Mouse (Mus musculus): ENCODE results near the gene Clock. TPM values are rescaled to one million over a fixed set of nuclear protein-coding genes. Genes with fewer than 3 reads are reported as not detected.
A peak's percentile ranks its signal among the peaks of the same experiment; 100 is the strongest.

Gene Clock
- polyA plus RNA-seq, 1 experiment from 2014 or later: 11.8 TPM

- no peak for ATAC-seq (replicated peaks; ENCODE audit: insufficient number of reproducible peaks, low FRiP score, low TSS enrichment, low read depth)
- no peaks in the 10 kb centered on the region for H3K9me3 ChIP-seq (replicated peaks; ENCODE audit: control insufficient read depth, low read length)
- DNase-seq (ENCODE audit: low spot score): no peak
- no peak overlapping the region for H3K27ac ChIP-seq (replicated peaks; ENCODE audit: low read depth, low read length)
- no peaks in the 10 kb centered on the region for H3K36me3 ChIP-seq (replicated peaks; ENCODE audit: control insufficient read depth, insufficient read depth, low read depth, low read length)
- H3K9ac ChIP-seq (replicated peaks; ENCODE audit: low read length): no peak overlapping the region
- no peak overlapping the region for H3K4me3 ChIP-seq (ENCODE audit: low read depth, low read length)
- H3K27me3 ChIP-seq (ENCODE audit: control insufficient read depth, insufficient read depth, low read length): no peaks in the 10 kb centered on the region
- WGBS: 88% methylated on average over 4 of the region's 4 CpGs
- H3K4me2 ChIP-seq (ENCODE audit: low read depth, low read length): no peak overlapping the region
- H3K4me1 ChIP-seq (ENCODE audit: control insufficient read depth, insufficient read depth, low read length): no peaks in the 10 kb centered on the region
Measured at GRCm38 (mm10) chr5:76175051-76175450, 129.5 kb downstream of the Clock start.

GRCm38 (mm10) chr5:76171039-76171438 is 133.6 kb downstream of the Clock start:
- Histone ChIP-seq H3K4me2 (ENCODE audit: low read depth, low read length) (no peak overlapping the region), H3K9me3 (replicated peaks; ENCODE audit: control insufficient read depth, low read length) (no peaks in the 10 kb centered on the region), H3K27ac (replicated peaks; ENCODE audit: low read depth, low read length) (no peak overlapping the region), H3K4me3 (ENCODE audit: low read depth, low read length) (no peak overlapping the region), H3K9ac (replicated peaks; ENCODE audit: low read length) (no peak overlapping the region), H3K36me3 (replicated peaks; ENCODE audit: control insufficient read depth, insufficient read depth, low read depth, low read length) (no peaks in the 10 kb centered on the region), H3K4me1 (ENCODE audit: control insufficient read depth, insufficient read depth, low read length) (no peaks in the 10 kb centered on the region), H3K27me3 (ENCODE audit: control insufficient read depth, insufficient read depth, low read length) (no peaks in the 10 kb centered on the region)
- ATAC-seq (replicated peaks; ENCODE audit: insufficient number of reproducible peaks, low FRiP score, low TSS enrichment, low read depth) (no peak), DNase-seq (ENCODE audit: low spot score) (no peak)

- Histone ChIP-seq H3K9me3 (replicated peaks; ENCODE audit: control insufficient read depth, low read length) (no peaks in the 10 kb centered on the region), H3K36me3 (replicated peaks; ENCODE audit: control insufficient read depth, insufficient read depth, low read depth, low read length) (no peaks in the 10 kb centered on the region), H3K4me3 (ENCODE audit: low read depth, low read length) (no peak overlapping the region), H3K27me3 (ENCODE audit: control insufficient read depth, insufficient read depth, low read length) (no peaks in the 10 kb centered on the region), H3K4me1 (ENCODE audit: control insufficient read depth, insufficient read depth, low read length) (no peaks in the 10 kb centered on the region), H3K27ac (replicated peaks; ENCODE audit: low read depth, low read length) (no peak overlapping the region), H3K9ac (replicated peaks; ENCODE audit: low read length) (no peak overlapping the region), H3K4me2 (ENCODE audit: low read depth, low read length) (no peak overlapping the region)
- DNase-seq (ENCODE audit: low spot score) (no peak), ATAC-seq (replicated peaks; ENCODE audit: insufficient number of reproducible peaks, low FRiP score, low TSS enrichment, low read depth) (no peak)
- WGBS: 87% methylated on average over 4 of the region's 4 CpGs
Measured at GRCm38 (mm10) chr5:76170522-76170921, 134.1 kb downstream of the Clock start.

DNA sequence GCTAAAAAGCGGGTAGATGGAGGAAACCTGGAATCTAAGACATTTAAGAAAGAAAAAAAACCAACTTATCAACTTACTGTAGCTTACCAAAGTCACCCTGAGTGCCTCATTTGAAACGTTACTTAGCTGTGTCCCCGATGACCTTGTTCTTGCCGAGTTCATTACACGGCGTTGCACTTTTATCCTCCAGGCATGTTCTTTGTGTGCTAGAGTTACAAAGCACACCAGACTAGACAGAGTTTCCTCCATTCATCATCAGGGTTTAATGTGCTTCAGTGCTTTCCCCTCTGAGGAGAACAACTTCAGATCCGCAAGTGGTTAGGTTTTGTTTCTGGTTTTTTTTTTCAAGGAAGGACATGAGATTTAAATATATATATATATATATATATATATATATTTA is 139.8 kb downstream of the Clock start:
- DNase-seq (ENCODE audit: low spot score) (peak; percentile 23), ATAC-seq (replicated peaks; ENCODE audit: insufficient number of reproducible peaks, low FRiP score, low TSS enrichment, low read depth) (no peak)
- no peaks in the 10 kb centered on the region for H3K36me3 ChIP-seq (replicated peaks; ENCODE audit: control insufficient read depth, insufficient read depth, low read depth, low read length)
- no peak overlapping the region for H3K4me3 ChIP-seq (ENCODE audit: low read depth, low read length)
- no peak overlapping the region for H3K4me2 ChIP-seq (ENCODE audit: low read depth, low read length)
- no peak overlapping the region for H3K9ac ChIP-seq (replicated peaks; ENCODE audit: low read length)
- no peaks in the 10 kb centered on the region for H3K9me3 ChIP-seq (replicated peaks; ENCODE audit: control insufficient read depth, low read length)
- 41% methylated on average over 7 of the region's 7 CpGs for WGBS
- no peaks in the 10 kb centered on the region for H3K4me1 ChIP-seq (ENCODE audit: control insufficient read depth, insufficient read depth, low read length)
- H3K27ac ChIP-seq (replicated peaks; ENCODE audit: low read depth, low read length): no peak overlapping the region
- no peaks in the 10 kb centered on the region for H3K27me3 ChIP-seq (ENCODE audit: control insufficient read depth, insufficient read depth, low read length)

DNA sequence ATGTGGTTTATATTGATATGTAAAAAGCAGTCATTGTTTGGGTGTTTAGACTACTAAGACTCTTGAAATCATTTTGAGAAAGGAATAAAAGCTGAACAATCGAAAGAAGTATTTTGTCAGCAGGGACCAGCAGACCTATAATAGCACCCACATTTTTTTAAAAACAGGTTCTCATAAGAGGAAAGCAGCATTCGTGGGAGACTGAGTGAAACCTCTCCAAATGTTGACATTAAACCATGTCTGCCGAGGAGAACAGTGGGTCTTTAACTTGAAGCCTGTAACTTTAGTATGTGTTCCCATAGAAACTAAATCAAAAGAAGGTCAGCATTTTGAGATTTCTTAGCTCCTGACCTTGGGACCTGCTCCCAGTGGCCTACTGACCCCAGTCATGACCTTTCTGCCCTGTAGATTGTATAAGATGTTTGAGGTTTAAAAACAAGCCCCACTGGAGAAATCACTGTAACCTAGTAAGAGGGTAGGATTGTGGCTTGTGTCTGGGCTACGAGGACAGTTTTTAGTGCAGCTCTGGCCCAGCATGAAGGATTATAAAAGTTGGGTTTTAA is 140.7 kb downstream of the Clock start:
- ATAC-seq (replicated peaks; ENCODE audit: insufficient number of reproducible peaks, low FRiP score, low TSS enrichment, low read depth) (no peak), DNase-seq (ENCODE audit: low spot score) (no peak)
- Histone ChIP-seq H3K4me1 (ENCODE audit: control insufficient read depth, insufficient read depth, low read length) (no peaks in the 10 kb centered on the region), H3K4me3 (ENCODE audit: low read depth, low read length) (no peak overlapping the region), H3K36me3 (replicated peaks; ENCODE audit: control insufficient read depth, insufficient read depth, low read depth, low read length) (no peaks in the 10 kb centered on the region), H3K27me3 (ENCODE audit: control insufficient read depth, insufficient read depth, low read length) (no peaks in the 10 kb centered on the region), H3K4me2 (ENCODE audit: low read depth, low read length) (no peak overlapping the region), H3K9me3 (replicated peaks; ENCODE audit: control insufficient read depth, low read length) (no peaks in the 10 kb centered on the region), H3K27ac (replicated peaks; ENCODE audit: low read depth, low read length) (no peak overlapping the region), H3K9ac (replicated peaks; ENCODE audit: low read length) (no peak overlapping the region)
- WGBS: 27% methylated on average over 4 of the region's 4 CpGs

DNA sequence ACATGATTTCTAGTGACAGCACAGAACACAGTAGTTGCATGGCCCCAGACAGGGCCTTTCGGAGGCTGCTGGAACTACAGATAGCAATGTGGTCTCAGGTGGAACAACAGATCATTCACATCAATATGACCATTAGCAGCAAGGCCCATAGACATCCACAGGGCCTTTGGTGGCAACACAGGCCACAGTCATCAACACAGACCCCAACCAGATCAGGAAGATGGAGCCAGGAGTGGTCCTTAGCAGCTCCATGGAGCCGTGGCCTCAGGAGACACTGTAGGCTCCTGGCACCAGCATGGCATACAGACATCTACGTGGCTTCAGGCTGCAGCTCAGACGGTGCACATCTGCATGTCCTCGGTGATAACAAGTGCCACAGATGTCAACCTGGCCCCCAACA is 141.7 kb downstream of the Clock start:
- ATAC-seq (replicated peaks; ENCODE audit: insufficient number of reproducible peaks, low FRiP score, low TSS enrichment, low read depth) (no peak), DNase-seq (ENCODE audit: low spot score) (no peak)
- Histone ChIP-seq H3K27me3 (ENCODE audit: control insufficient read depth, insufficient read depth, low read length) (no peaks in the 10 kb centered on the region), H3K4me1 (ENCODE audit: control insufficient read depth, insufficient read depth, low read length) (no peaks in the 10 kb centered on the region), H3K9me3 (replicated peaks; ENCODE audit: control insufficient read depth, low read length) (no peaks in the 10 kb centered on the region), H3K4me3 (ENCODE audit: low read depth, low read length) (no peak overlapping the region), H3K4me2 (ENCODE audit: low read depth, low read length) (no peak overlapping the region), H3K27ac (replicated peaks; ENCODE audit: low read depth, low read length) (no peak overlapping the region), H3K36me3 (replicated peaks; ENCODE audit: control insufficient read depth, insufficient read depth, low read depth, low read length) (no peaks in the 10 kb centered on the region), H3K9ac (replicated peaks; ENCODE audit: low read length) (no peak overlapping the region)
- 81% methylated on average over 5 of the region's 5 CpGs for WGBS

- no peak for DNase-seq (ENCODE audit: low spot score)
- no peak overlapping the region for H3K4me2 ChIP-seq (ENCODE audit: low read depth, low read length)
- H3K36me3 ChIP-seq (replicated peaks; ENCODE audit: control insufficient read depth, insufficient read depth, low read depth, low read length): no peaks in the 10 kb centered on the region
- no peaks in the 10 kb centered on the region for H3K4me1 ChIP-seq (ENCODE audit: control insufficient read depth, insufficient read depth, low read length)
- H3K9me3 ChIP-seq (replicated peaks; ENCODE audit: control insufficient read depth, low read length): no peaks in the 10 kb centered on the region
- 91% methylated on average over 6 of the region's 6 CpGs for WGBS
- H3K27ac ChIP-seq (replicated peaks; ENCODE audit: low read depth, low read length): no peak overlapping the region
- no peaks in the 10 kb centered on the region for H3K27me3 ChIP-seq (ENCODE audit: control insufficient read depth, insufficient read depth, low read length)
- no peak overlapping the region for H3K4me3 ChIP-seq (ENCODE audit: low read depth, low read length)
- ATAC-seq (replicated peaks; ENCODE audit: insufficient number of reproducible peaks, low FRiP score, low TSS enrichment, low read depth): no peak
- H3K9ac ChIP-seq (replicated peaks; ENCODE audit: low read length): no peak overlapping the region
Measured at GRCm38 (mm10) chr5:76161491-76161890, 143.1 kb downstream of the Clock start.

GRCm38 (mm10) chr5:76160086-76160485 is 144.5 kb downstream of the Clock start:
- Histone ChIP-seq H3K36me3 (replicated peaks; ENCODE audit: control insufficient read depth, insufficient read depth, low read depth, low read length) (no peaks in the 10 kb centered on the region), H3K9ac (replicated peaks; ENCODE audit: low read length) (no peak overlapping the region), H3K27me3 (ENCODE audit: control insufficient read depth, insufficient read depth, low read length) (no peaks in the 10 kb centered on the region), H3K4me1 (ENCODE audit: control insufficient read depth, insufficient read depth, low read length) (no peaks in the 10 kb centered on the region), H3K4me3 (ENCODE audit: low read depth, low read length) (no peak overlapping the region), H3K27ac (replicated peaks; ENCODE audit: low read depth, low read length) (no peak overlapping the region), H3K9me3 (replicated peaks; ENCODE audit: control insufficient read depth, low read length) (no peaks in the 10 kb centered on the region), H3K4me2 (ENCODE audit: low read depth, low read length) (no peak overlapping the region)
- 54% methylated on average over 3 of the region's 3 CpGs for WGBS
- DNase-seq (ENCODE audit: low spot score) (no peak), ATAC-seq (replicated peaks; ENCODE audit: insufficient number of reproducible peaks, low FRiP score, low TSS enrichment, low read depth) (no peak)

Data from embryonic facial prominence, embryonic 11.5 days (tissue).